Mouse (Mus musculus): ENCODE measurements around the gene Slc34a3. TPM values are rescaled to one million over a fixed set of nuclear protein-coding genes. Genes with fewer than 3 reads are reported as not detected.
A peak's percentile ranks its signal among the peaks of the same experiment; 100 is the strongest.
"Not testable (repeated sequence)": the region's sequence is repeated elsewhere in the genome, so short reads cannot be mapped to it uniquely, and the experiment has no call there.

The Slc34a3 gene
- total RNA-seq, 1 experiment = 0.67 TPM

DNA sequence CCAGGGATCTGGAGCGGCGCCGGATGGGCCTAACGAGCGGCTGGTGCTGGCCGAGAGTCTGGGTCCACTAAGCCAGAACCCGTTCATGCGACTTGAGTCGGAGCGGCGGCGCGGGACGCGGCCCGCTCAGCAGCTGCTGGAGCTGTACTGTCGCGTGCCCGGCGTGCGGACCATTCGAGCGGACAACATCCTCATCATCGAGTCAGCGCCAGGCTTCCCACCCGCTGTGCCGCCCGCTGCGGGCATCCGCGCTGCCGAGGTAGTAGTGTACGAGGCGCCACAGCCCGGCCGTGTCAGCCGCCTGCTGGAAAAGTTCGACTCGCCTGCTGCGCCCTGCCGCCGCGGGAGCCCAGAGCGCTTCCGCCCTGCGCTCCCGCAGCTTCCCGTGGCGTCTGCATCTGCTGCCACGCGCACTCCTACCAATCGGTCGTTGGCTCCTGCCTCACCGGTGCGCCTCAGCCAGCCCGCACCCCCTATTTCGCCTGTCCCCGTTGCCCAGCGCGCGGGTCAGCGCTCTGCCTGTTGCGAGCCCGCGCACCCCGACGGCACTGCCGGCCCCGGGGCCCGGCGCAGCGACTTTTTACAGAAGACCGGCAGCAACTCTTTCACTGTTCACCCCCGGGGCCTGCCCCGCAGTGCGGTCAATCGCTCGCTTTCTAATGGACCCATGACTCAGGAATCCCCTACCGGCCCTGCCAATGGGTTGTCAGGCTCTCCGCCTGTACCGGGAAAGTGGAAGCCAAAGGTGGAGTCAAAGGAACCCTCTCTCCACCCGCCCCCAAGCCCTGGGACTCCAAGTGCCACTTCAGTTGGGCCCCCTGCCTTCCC is 28.8 kb upstream of the Slc34a3 start:
- peak overlapping the region; percentile 86 for H3K9ac ChIP-seq (ENCODE audit: insufficient read depth, low read depth, low read length, poor library complexity, severe bottlenecking)
- peak overlapping the region; percentile 22; the same call in 1 of the 2 replicates for H3K27ac ChIP-seq (ENCODE audit: insufficient read depth, low read depth, low read length, poor library complexity, severe bottlenecking)
- H3K4me1 ChIP-seq (ENCODE audit: control insufficient read depth in 2 of 2, insufficient read depth in 2 of 2, low read length in 2 of 2, poor library complexity in 1 of 2) = peaks cover 0 to 12% of the 10 kb centered on the region in 2 experiments; a peak in 1 of 4 replicates
- H3K36me3 ChIP-seq (ENCODE audit: control insufficient read depth, insufficient read depth, low read length, poor library complexity, severe bottlenecking) = peaks cover 2% of the 10 kb centered on the region; the same call in 1 of the 2 replicates
- DNase-seq (ENCODE audit: low read depth, low spot score) = no peak
- in situ Hi-C loops (cut with MboI; ENCODE audit: low sequenced_read_pairs in 2 of 2, unreplicated experiment in 2 of 2) = no loop called here
- TF ChIP-seq ZC3H11A (IDR thresholded peaks at IDR 0.05; ENCODE audit: borderline replicate concordance, low read depth, low read length) (no peak), HCFC1 (IDR thresholded peaks at IDR 0.05; ENCODE audit: borderline replicate concordance, insufficient read depth, low read length) (no peak), MAFK (IDR thresholded peaks at IDR 0.05; ENCODE audit: insufficient read depth, low read depth, low read length) (no peak), ZNF384 (IDR thresholded peaks at IDR 0.05; ENCODE audit: low read depth, low read length) (no peak), CHD2 (IDR thresholded peaks at IDR 0.05; ENCODE audit: low read depth, low read length) (no peak)
- no peaks in the 10 kb centered on the region for H3K9me3 ChIP-seq (ENCODE audit: control insufficient read depth, insufficient read depth, low read depth, low read length)
- peak overlapping the region; percentile 87 to 90 for H3K4me3 ChIP-seq (ENCODE audit: insufficient read depth in 1 of 2, low read depth in 1 of 2, low read length in 2 of 2, poor library complexity in 1 of 2, severe bottlenecking in 1 of 2)

DNA sequence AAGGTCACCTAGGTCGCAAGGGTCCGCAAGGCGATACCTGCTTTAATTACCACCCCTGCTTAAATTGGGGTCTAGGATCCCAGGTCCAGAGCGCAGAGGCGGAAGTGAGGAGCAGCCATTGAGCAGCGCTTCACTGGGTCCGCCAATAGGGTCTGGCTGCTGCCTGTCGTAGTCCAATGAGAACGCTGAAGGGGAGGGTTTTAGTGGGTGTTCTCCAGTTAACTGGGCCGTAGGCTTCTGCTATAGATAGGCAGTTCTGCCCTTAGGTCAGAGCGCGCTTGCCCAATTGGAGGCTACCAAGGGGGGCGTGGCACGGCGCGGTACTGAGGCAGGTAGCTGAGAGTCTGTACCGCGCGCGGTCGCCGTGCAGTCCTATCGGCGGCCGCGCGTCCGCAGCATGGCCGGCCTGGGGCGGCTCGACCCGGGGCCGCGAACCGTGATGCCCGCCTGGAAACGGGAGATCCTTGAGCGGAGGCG is 28.2 kb upstream of the Slc34a3 start, which contains the start of gene Tprn:
Tprn (plus strand) TSS at position 328 of the 477 bp plus-strand sequence.
- H3K4me3 ChIP-seq (ENCODE audit: insufficient read depth in 1 of 2, low read depth in 1 of 2, low read length in 2 of 2, poor library complexity in 1 of 2, severe bottlenecking in 1 of 2) = peak within 1 kb of the TSS; percentile 87 to 90

DNA sequence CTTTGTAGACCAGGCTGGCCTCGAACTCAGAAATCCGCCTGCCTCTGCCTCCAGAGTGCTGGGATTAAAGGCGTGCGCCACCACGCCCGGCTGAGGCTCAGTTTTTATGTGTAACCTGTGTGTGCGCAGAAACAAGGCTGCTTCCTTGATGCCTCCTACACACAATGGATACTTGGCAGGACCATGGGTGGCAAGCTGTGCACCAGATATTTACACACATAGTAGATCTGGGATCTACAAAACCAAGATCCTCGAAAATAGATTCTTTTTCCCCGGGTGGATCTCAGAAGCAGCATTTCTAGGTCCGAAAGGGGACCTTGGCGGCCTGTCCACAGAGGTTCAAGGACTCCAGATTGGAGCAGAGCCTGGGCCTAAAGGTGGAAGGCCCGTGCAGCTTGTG is 27.7 kb upstream of the Slc34a3 start:
- in situ Hi-C loops (cut with MboI; ENCODE audit: low sequenced_read_pairs in 2 of 2, unreplicated experiment in 2 of 2) = no loop called here
- peaks cover 2% of the 10 kb centered on the region; the same call in 1 of the 2 replicates for H3K36me3 ChIP-seq (ENCODE audit: control insufficient read depth, insufficient read depth, low read length, poor library complexity, severe bottlenecking)
- H3K9ac ChIP-seq (ENCODE audit: insufficient read depth, low read depth, low read length, poor library complexity, severe bottlenecking) = peak overlapping the region; percentile 71; the same call in 1 of the 2 replicates
- no peak for DNase-seq (ENCODE audit: low read depth, low spot score)
- no peaks in the 10 kb centered on the region for H3K9me3 ChIP-seq (ENCODE audit: control insufficient read depth, insufficient read depth, low read depth, low read length)
- peak overlapping the region; percentile 49; the same call in 1 of the 2 replicates for H3K27ac ChIP-seq (ENCODE audit: insufficient read depth, low read depth, low read length, poor library complexity, severe bottlenecking)
- H3K4me1 ChIP-seq (ENCODE audit: control insufficient read depth in 2 of 2, insufficient read depth in 2 of 2, low read length in 2 of 2, poor library complexity in 1 of 2) = peaks cover 0 to 8% of the 10 kb centered on the region in 2 experiments; a peak in 1 of 4 replicates
- peak overlapping the region; percentile 53 to 78 for H3K4me3 ChIP-seq (ENCODE audit: insufficient read depth in 1 of 2, low read depth in 1 of 2, low read length in 2 of 2, poor library complexity in 1 of 2, severe bottlenecking in 1 of 2)
- TF ChIP-seq HCFC1 (IDR thresholded peaks at IDR 0.05; ENCODE audit: borderline replicate concordance, insufficient read depth, low read length) (no peak), CHD2 (IDR thresholded peaks at IDR 0.05; ENCODE audit: low read depth, low read length) (no peak), ZNF384 (IDR thresholded peaks at IDR 0.05; ENCODE audit: low read depth, low read length) (no peak), MAFK (IDR thresholded peaks at IDR 0.05; ENCODE audit: insufficient read depth, low read depth, low read length) (no peak), ZC3H11A (IDR thresholded peaks at IDR 0.05; ENCODE audit: borderline replicate concordance, low read depth, low read length) (no peak)

More for the DNA sequence above, 28.2 kb upstream of the Slc34a3 start, which contains the start of gene Tprn:
- TF ChIP-seq ZNF384 (IDR thresholded peaks at IDR 0.05; ENCODE audit: low read depth, low read length) = no peak
- TF ChIP-seq CHD2 (IDR thresholded peaks at IDR 0.05; ENCODE audit: low read depth, low read length) = peak; percentile 91
- no peak for TF ChIP-seq MAFK (IDR thresholded peaks at IDR 0.05; ENCODE audit: insufficient read depth, low read depth, low read length)
- no peak for TF ChIP-seq HCFC1 (IDR thresholded peaks at IDR 0.05; ENCODE audit: borderline replicate concordance, insufficient read depth, low read length)
- H3K4me1 ChIP-seq (ENCODE audit: control insufficient read depth in 2 of 2, insufficient read depth in 2 of 2, low read length in 2 of 2, poor library complexity in 1 of 2) = peaks cover 0 to 11% of the 10 kb centered on the region in 2 experiments; a peak in 1 of 4 replicates
- H3K9ac ChIP-seq (ENCODE audit: insufficient read depth, low read depth, low read length, poor library complexity, severe bottlenecking) = peak within 1 kb of the TSS; percentile 86
- peaks cover 2% of the 10 kb centered on the region; the same call in 1 of the 2 replicates for H3K36me3 ChIP-seq (ENCODE audit: control insufficient read depth, insufficient read depth, low read length, poor library complexity, severe bottlenecking)
- in situ Hi-C loops (cut with MboI; ENCODE audit: low sequenced_read_pairs in 2 of 2, unreplicated experiment in 2 of 2) = no loop called here
- H3K9me3 ChIP-seq (ENCODE audit: control insufficient read depth, insufficient read depth, low read depth, low read length) = no peaks in the 10 kb centered on the region
- DNase-seq (ENCODE audit: low read depth, low spot score) = peak; percentile 96
- peak within 1 kb of the TSS; percentile 49; the same call in 1 of the 2 replicates for H3K27ac ChIP-seq (ENCODE audit: insufficient read depth, low read depth, low read length, poor library complexity, severe bottlenecking)

DNA sequence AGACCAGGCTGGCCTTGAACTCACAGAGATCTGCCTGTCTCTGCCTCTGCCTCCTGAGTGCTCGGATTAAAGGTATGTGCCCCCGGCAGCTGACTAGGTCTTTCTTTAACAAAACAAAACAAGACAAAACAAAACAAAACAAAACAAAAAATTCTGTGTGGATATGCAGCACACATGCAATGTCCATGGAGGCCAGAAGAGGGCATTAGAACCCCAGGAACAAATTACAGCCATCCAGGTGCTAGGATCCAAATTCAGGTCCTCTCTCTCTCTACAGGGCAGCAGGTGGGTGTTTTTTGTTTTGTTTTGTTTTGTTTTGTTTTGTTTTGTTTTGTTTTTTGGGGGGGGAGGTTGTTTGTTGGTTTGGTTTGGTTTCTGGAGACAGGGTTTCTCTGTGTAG is 24.7 kb upstream of the Slc34a3 start:
- H3K4me1 ChIP-seq (ENCODE audit: control insufficient read depth in 2 of 2, insufficient read depth in 2 of 2, low read length in 2 of 2, poor library complexity in 1 of 2) = peaks cover under 1 to 2% of the 10 kb centered on the region in 2 experiments; a peak in 2 of 4 replicates
- DNase-seq (ENCODE audit: low read depth, low spot score) = no peak
- H3K4me3 ChIP-seq (ENCODE audit: insufficient read depth in 1 of 2, low read depth in 1 of 2, low read length in 2 of 2, poor library complexity in 1 of 2, severe bottlenecking in 1 of 2) = no peak overlapping the region
- H3K36me3 ChIP-seq (ENCODE audit: control insufficient read depth, insufficient read depth, low read length, poor library complexity, severe bottlenecking) = no peaks in the 10 kb centered on the region
- in situ Hi-C loops (cut with MboI; ENCODE audit: low sequenced_read_pairs in 2 of 2, unreplicated experiment in 2 of 2) = no loop called here
- no peak overlapping the region; the same call in 1 of the 2 replicates for H3K9ac ChIP-seq (ENCODE audit: insufficient read depth, low read depth, low read length, poor library complexity, severe bottlenecking)
- H3K27ac ChIP-seq (ENCODE audit: insufficient read depth, low read depth, low read length, poor library complexity, severe bottlenecking) = no peak overlapping the region
- H3K9me3 ChIP-seq (ENCODE audit: control insufficient read depth, insufficient read depth, low read depth, low read length) = no peaks in the 10 kb centered on the region
- no peak for TF ChIP-seq ZNF384 (IDR thresholded peaks at IDR 0.05; ENCODE audit: low read depth, low read length)
- no peak for TF ChIP-seq MAFK (IDR thresholded peaks at IDR 0.05; ENCODE audit: insufficient read depth, low read depth, low read length)
- no peak for TF ChIP-seq HCFC1 (IDR thresholded peaks at IDR 0.05; ENCODE audit: borderline replicate concordance, insufficient read depth, low read length)
- TF ChIP-seq CHD2 (IDR thresholded peaks at IDR 0.05; ENCODE audit: low read depth, low read length) = no peak
- peak; percentile 39; the same call in 1 of the 2 replicates for TF ChIP-seq ZC3H11A (IDR thresholded peaks at IDR 0.05; ENCODE audit: borderline replicate concordance, low read depth, low read length)

DNA sequence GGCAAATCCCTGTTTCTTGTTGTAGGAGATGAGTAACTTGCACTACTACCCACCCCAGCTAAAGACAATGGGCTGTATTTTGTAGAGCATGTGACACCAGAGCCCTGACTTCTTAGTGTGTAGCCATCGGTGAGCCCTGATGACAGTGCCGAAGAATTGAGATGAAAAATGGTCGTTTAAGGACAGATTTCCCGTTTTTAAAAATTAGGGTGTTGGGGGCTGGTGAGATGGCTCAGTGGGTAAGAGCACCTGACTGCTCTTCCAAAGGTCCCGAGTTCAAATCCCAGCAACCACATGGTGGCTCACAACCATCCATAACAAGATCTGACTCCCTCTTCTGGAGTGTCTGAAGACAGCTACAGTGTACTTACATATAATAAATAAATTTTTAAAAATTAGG is 23.1 kb upstream of the Slc34a3 start:
- H3K9me3 ChIP-seq (ENCODE audit: control insufficient read depth, insufficient read depth, low read depth, low read length); DNase-seq (ENCODE audit: low read depth, low spot score); H3K4me1 ChIP-seq (ENCODE audit: control insufficient read depth in 2 of 2, insufficient read depth in 2 of 2, low read length in 2 of 2, poor library complexity in 1 of 2); H3K9ac ChIP-seq (ENCODE audit: insufficient read depth, low read depth, low read length, poor library complexity, severe bottlenecking); H3K36me3 ChIP-seq (ENCODE audit: control insufficient read depth, insufficient read depth, low read length, poor library complexity, severe bottlenecking); H3K27ac ChIP-seq (ENCODE audit: insufficient read depth, low read depth, low read length, poor library complexity, severe bottlenecking); H3K4me3 ChIP-seq (ENCODE audit: insufficient read depth in 1 of 2, low read depth in 1 of 2, low read length in 2 of 2, poor library complexity in 1 of 2, severe bottlenecking in 1 of 2); in situ Hi-C loops (cut with MboI; ENCODE audit: low sequenced_read_pairs in 2 of 2, unreplicated experiment in 2 of 2): not testable (repeated sequence)

Measured in ES-E14 (cell line).